19 mouse cellular contexts compared by ENCODE assay signal in the genomic region with DNA sequence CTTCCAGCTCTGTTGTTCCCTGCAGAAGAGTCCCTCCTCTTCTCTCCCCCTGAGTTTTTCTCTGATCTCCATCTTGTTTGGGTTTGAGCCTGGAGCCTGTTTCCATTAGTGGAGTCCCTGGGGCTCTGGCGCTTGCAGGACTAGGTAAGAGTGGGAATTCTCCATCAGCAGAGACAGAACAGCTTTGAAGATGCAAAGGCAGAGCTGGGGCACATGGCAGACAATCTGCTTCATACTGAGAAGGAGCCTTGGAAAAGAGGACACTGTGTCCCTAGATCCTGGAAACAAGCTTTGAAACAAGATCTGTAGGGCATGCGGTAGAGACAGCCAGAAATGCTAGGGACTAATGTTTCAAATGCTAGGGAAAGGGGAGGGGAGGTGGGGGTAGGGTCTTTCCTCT.
DNase-seq lines count a peak whose midpoint lies in the region; ATAC-seq and TF ChIP-seq lines count a peak whose summit lies in the region.
"Had no signal": no experiment of that assay in that cellular context is flagged by ENCODE, and none has a peak within 500 bp of the region (broad histone marks: within the 10 kb centered on the region; RNA-seq: fewer than 3 reads in every experiment).

No protein-coding gene starts in this region.

- H3K27me3 ChIP-seq in stomach, postnatal 0 days (ENCODE audit: control insufficient read depth, insufficient read depth, low read length), result no peaks in the 10 kb centered on the region
- H3K27me3 ChIP-seq: heart, embryonic 13.5 days; hindbrain, embryonic 15.5 days had no signal

- no peaks in the 10 kb centered on the region for H3K4me1 ChIP-seq in stomach, postnatal 0 days (replicated peaks; ENCODE audit: control insufficient read depth, insufficient read depth)
- H3K4me1 ChIP-seq: heart, embryonic 13.5 days; hindbrain, embryonic 15.5 days had no signal

- H3K9me3 ChIP-seq in stomach, postnatal 0 days (ENCODE audit: control insufficient read depth, low read length), result no peaks in the 10 kb centered on the region
- H3K9me3 ChIP-seq: heart, embryonic 13.5 days; hindbrain, embryonic 15.5 days had no signal

- WGBS in stomach, postnatal 0 days, result 56% methylated on average over 2 of the region's 2 CpGs

- no peak overlapping the region for H3K4me3 ChIP-seq in stomach, postnatal 0 days (ENCODE audit: low read depth, low read length)
- H3K4me3 ChIP-seq: gastrocnemius, adult 2 months; heart, embryonic 13.5 days; hindbrain, embryonic 15.5 days had no signal

- no peak for TF ChIP-seq CTCF in brain, embryonic 14.5 days (IDR thresholded peaks at IDR 0.05; ENCODE audit: borderline replicate concordance, extremely low read depth, insufficient read depth, insufficient read length)
- TF ChIP-seq CTCF in stomach, postnatal 0 days (IDR thresholded peaks at IDR 0.05; ENCODE audit: low read depth), result no peak

- peak; percentile 8 to 14 for DNase-seq in cerebellum, postnatal 25 days
- no peak for DNase-seq in cerebellum, postnatal 36 days
- peak; percentile 34 for DNase-seq in layer of hippocampus, adult 11-12 months (ENCODE audit: low spot score)
- no peak for DNase-seq in layer of hippocampus, postnatal 25 days (ENCODE audit: extremely low spot score in 1 of 2, low spot score in 1 of 2)
- DNase-seq in brain, embryonic 14.5 days (ENCODE audit: low read depth), result peak; percentile 9
- peak; percentile 13 to 16 for DNase-seq in layer of hippocampus, postnatal 36 days
- DNase-seq in stomach, postnatal 0 days (ENCODE audit: low spot score), result no peak
- DNase-seq: cerebellum, adult 11-12 months; left cerebral cortex, postnatal 4 days; liver, postnatal 0 days; lung, postnatal 4 days; retina, postnatal 1 day; thymus, postnatal 25 days had no signal

- ATAC-seq in stomach, postnatal 0 days (ENCODE audit: low FRiP score, low TSS enrichment), result no peak
- ATAC-seq: CD4-positive, CD25-positive, alpha-beta regulatory T cell, adult 4 months; forebrain, embryonic 16.5 days; intestine, postnatal 0 days; liver, postnatal 0 days had no signal

- no peaks in the 10 kb centered on the region for H3K36me3 ChIP-seq in stomach, postnatal 0 days (ENCODE audit: control insufficient read depth, insufficient read depth, low read length)
- H3K36me3 ChIP-seq: heart, embryonic 13.5 days; hindbrain, embryonic 15.5 days had no signal

- H3K4me2 ChIP-seq in stomach, postnatal 0 days (replicated peaks; ENCODE audit: low read depth), result no peak overlapping the region
- H3K4me2 ChIP-seq: heart, embryonic 13.5 days; hindbrain, embryonic 15.5 days had no signal

- H3K9ac ChIP-seq in stomach, postnatal 0 days (ENCODE audit: low read length), result no peak overlapping the region
- H3K9ac ChIP-seq: heart, embryonic 13.5 days; hindbrain, embryonic 15.5 days; liver, postnatal 0 days had no signal

- H3K27ac ChIP-seq in stomach, postnatal 0 days (replicated peaks), result no peak overlapping the region
- H3K27ac ChIP-seq: gastrocnemius, adult 2 months; heart, embryonic 13.5 days; hindbrain, embryonic 15.5 days had no signal

- TF ChIP-seq EP300 in stomach, postnatal 0 days (optimal IDR thresholded peaks at IDR 0.05), result no peak

- no peak for TF ChIP-seq POLR2A in brain, embryonic 14.5 days (IDR thresholded peaks at IDR 0.05; ENCODE audit: borderline replicate concordance, extremely low read depth, insufficient read depth, insufficient read length, poor library complexity, severe bottlenecking)

Comparison
In these comparisons a context has a peak if more than half of its experiments do, and no peak if none do; other contexts are left out.
1. DNase-seq: peak in cerebellum, postnatal 25 days (2 of 2), layer of hippocampus, adult 11-12 months (single experiment), brain, embryonic 14.5 days (single experiment) and layer of hippocampus, postnatal 36 days (2 of 2); none in cerebellum, postnatal 36 days (0 of 2), layer of hippocampus, postnatal 25 days (0 of 2) and stomach, postnatal 0 days (single experiment).